Mouse (Mus musculus) MEL (cell line): ENCODE results near the gene Wipf1. TPM values are rescaled to one million over a fixed set of nuclear protein-coding genes. Genes with fewer than 3 reads are reported as not detected.
A peak's percentile ranks its signal among the peaks of the same experiment; 100 is the strongest.

ENCODE experiments used
- DNase-seq: peaks from one replicate; pipeline ENCODE4 v3.0.0; 2011; ENCODE audit warnings: low read depth, low spot score
- H3K27ac ChIP-seq: 2 replicates; pipeline ENCODE4 v1.5.1; 2012; ENCODE audit warnings: low read depth, mild to moderate bottlenecking, control low read depth, low read length, moderate library complexity; ENCODE audit not compliant: control insufficient read depth
- H3K27me3 ChIP-seq, 2 experiments: fragments of 150-350 bp in 1 of 2; sonication (generic) in 1 of 2; 2 replicates each; pipeline ENCODE4 v1.6.1; 2012; ENCODE audit warnings: low read length in 2 of 2, mild to moderate bottlenecking in 2 of 2, improper control_type of control experiment in 1 of 2, moderate library complexity in 1 of 2; ENCODE audit not compliant: insufficient read depth in 2 of 2, control insufficient read depth in 1 of 2
- H3K36me3 ChIP-seq, 2 experiments: 2 replicates each; pipeline ENCODE4 v1.6.1; 2012 to 2014; ENCODE audit warnings: low read length in 2 of 2, improper control_type of control experiment in 1 of 2, inconsistent platforms in 1 of 2, mild to moderate bottlenecking in 1 of 2; ENCODE audit not compliant: insufficient read depth in 2 of 2, control insufficient read depth in 1 of 2
- H3K4me1 ChIP-seq, 2 experiments: fragments of 150-350 bp in 1 of 2; sonication (generic) in 1 of 2; 2 replicates each; pipeline ENCODE4 v1.6.1; 2012; ENCODE audit warnings: low read length in 2 of 2, improper control_type of control experiment in 1 of 2, mild to moderate bottlenecking in 1 of 2; ENCODE audit not compliant: insufficient read depth in 2 of 2, control insufficient read depth in 1 of 2
- H3K4me3 ChIP-seq, 2 experiments: fragments of 150-350 bp in 1 of 2; sonication (generic) in 1 of 2; 2 replicates each; pipeline ENCODE4 v1.5.1; 2012; ENCODE audit warnings: low read depth in 2 of 2, low read length in 2 of 2, mild to moderate bottlenecking in 2 of 2, moderate library complexity in 2 of 2, control low read depth in 1 of 2, improper control_type of control experiment in 1 of 2; ENCODE audit not compliant: control insufficient read depth in 1 of 2, insufficient read depth in 1 of 2
- H3K79me2 ChIP-seq: 2 replicates; pipeline ENCODE4 v1.6.1; 2012; ENCODE audit warnings: mild to moderate bottlenecking, low read length, moderate library complexity; ENCODE audit not compliant: control insufficient read depth, poor library complexity, insufficient read depth
- H3K9ac ChIP-seq: 2 replicates; pipeline ENCODE4 v1.6.1; 2012; ENCODE audit warnings: low read depth, mild to moderate bottlenecking, control low read depth, low read length, moderate library complexity; ENCODE audit not compliant: control insufficient read depth, poor library complexity, severe bottlenecking
- H3K9me3 ChIP-seq: fragments of 150-350 bp; sonication (generic); replicated peaks from 2 replicates; pipeline ENCODE4 v1.6.1; 2012; ENCODE audit warnings: mild to moderate bottlenecking, low read length, improper control_type of control experiment, moderate library complexity; ENCODE audit not compliant: insufficient read depth
- BHLHE40 ChIP-seq: IDR thresholded peaks from 2 replicates; pipeline ENCODE4 v1.6.1; 2012; ENCODE audit warnings: low read depth, mild to moderate bottlenecking, inconsistent platforms, low read length, improper control_type of control experiment, borderline replicate concordance
- CTCF ChIP-seq, 3 experiments: IDR thresholded peaks in 2 of 3; conservative IDR thresholded peaks in 1 of 3; 2 replicates each; pipeline ENCODE4 v1.5.1; 2011 to 2012; ENCODE audit warnings: low read length in 3 of 3, low read depth in 2 of 3, mild to moderate bottlenecking in 2 of 3, improper control_type of control experiment in 1 of 3, inconsistent platforms in 1 of 3, mixed read lengths in 1 of 3, moderate library complexity in 1 of 3; ENCODE audit not compliant: control insufficient read depth in 1 of 3, insufficient read depth in 1 of 3, poor library complexity in 1 of 3, severe bottlenecking in 1 of 3
- E2F4 ChIP-seq: IDR thresholded peaks from 2 replicates; pipeline ENCODE4 v1.6.1; 2011; ENCODE audit warnings: low read depth, low read length, improper control_type of control experiment, borderline replicate concordance
- ELF1 ChIP-seq: IDR thresholded peaks from 2 replicates; pipeline ENCODE4 v1.6.1; 2014; ENCODE audit warnings: low read depth, mild to moderate bottlenecking, inconsistent platforms, low read length, improper control_type of control experiment, moderate library complexity
- ETS1 ChIP-seq: IDR thresholded peaks from 2 replicates; pipeline ENCODE4 v1.6.1; 2012; ENCODE audit warnings: low read depth, mild to moderate bottlenecking, inconsistent platforms, low read length, improper control_type of control experiment, moderate library complexity
- GABPA ChIP-seq: IDR thresholded peaks from 2 replicates; pipeline ENCODE4 v1.6.1; 2012; ENCODE audit warnings: low read depth, mild to moderate bottlenecking, inconsistent platforms, low read length, improper control_type of control experiment, moderate library complexity
- HCFC1 ChIP-seq: IDR thresholded peaks from 2 replicates; pipeline ENCODE4 v1.6.1; 2012; ENCODE audit warnings: low read depth, mild to moderate bottlenecking, inconsistent platforms, low read length, improper control_type of control experiment, moderate library complexity
- JUND ChIP-seq: IDR thresholded peaks from 2 replicates; pipeline ENCODE4 v1.6.1; 2011; ENCODE audit warnings: low read depth, mild to moderate bottlenecking, improper control_type of control experiment, low read length
- KAT2A ChIP-seq: conservative IDR thresholded peaks from 2 replicates; pipeline ENCODE4 v1.6.1; 2012; ENCODE audit warnings: low read depth, low read length, improper control_type of control experiment, inconsistent platforms
- MAX ChIP-seq: IDR thresholded peaks from 2 replicates; pipeline ENCODE4 v1.6.1; 2011; ENCODE audit warnings: low read length, improper control_type of control experiment
- MAZ ChIP-seq: IDR thresholded peaks from 2 replicates; pipeline ENCODE4 v1.6.1; 2012; ENCODE audit warnings: low read depth, mild to moderate bottlenecking, inconsistent platforms, low read length, improper control_type of control experiment
- MEF2A ChIP-seq: IDR thresholded peaks from 2 replicates; pipeline ENCODE4 v1.6.1; 2014; ENCODE audit warnings: low read depth, mild to moderate bottlenecking, inconsistent platforms, low read length, improper control_type of control experiment; ENCODE audit not compliant: poor library complexity, insufficient replicate concordance, severe bottlenecking; ENCODE audit errors: extremely low read depth
- MXI1 ChIP-seq: IDR thresholded peaks from 2 replicates; pipeline ENCODE4 v1.6.1; 2011; ENCODE audit warnings: mild to moderate bottlenecking, low read depth, low read length, improper control_type of control experiment
- NELFE ChIP-seq: IDR thresholded peaks from 2 replicates; pipeline ENCODE4 v1.6.1; 2011; ENCODE audit warnings: low read depth, low read length, improper control_type of control experiment
- POLR2A ChIP-seq, 2 experiments: IDR thresholded peaks; 2 replicates each; pipeline ENCODE4 v1.6.1; 2011 to 2012; ENCODE audit warnings: low read length in 2 of 2, mild to moderate bottlenecking in 2 of 2, control low read depth in 1 of 2, improper control_type of control experiment in 1 of 2, low read depth in 1 of 2, moderate library complexity in 1 of 2; ENCODE audit not compliant: control insufficient read depth in 1 of 2, insufficient read depth in 1 of 2, poor library complexity in 1 of 2
- POLR2AphosphoS2 ChIP-seq: IDR thresholded peaks from 2 replicates; pipeline ENCODE4 v1.6.1; 2011; ENCODE audit warnings: low read length, improper control_type of control experiment
- POLR2AphosphoS5 ChIP-seq: IDR thresholded peaks from 2 replicates; pipeline ENCODE4 v1.6.1; 2012; ENCODE audit warnings: low read depth, borderline replicate concordance, mild to moderate bottlenecking, inconsistent platforms, low read length, moderate library complexity, mixed read lengths
- RAD21 ChIP-seq: IDR thresholded peaks from 2 replicates; pipeline ENCODE4 v1.6.1; 2011; ENCODE audit warnings: mild to moderate bottlenecking, low read depth, low read length, improper control_type of control experiment
- RCOR1 ChIP-seq: IDR thresholded peaks from 2 replicates; pipeline ENCODE4 v1.6.1; 2012; ENCODE audit warnings: low read depth, mild to moderate bottlenecking, inconsistent platforms, low read length, improper control_type of control experiment
- SIN3A ChIP-seq: IDR thresholded peaks from 2 replicates; pipeline ENCODE4 v1.6.1; 2012; ENCODE audit warnings: low read length, improper control_type of control experiment, inconsistent platforms
- SMC3 ChIP-seq: IDR thresholded peaks from 2 replicates; pipeline ENCODE4 v1.6.1; 2011; ENCODE audit warnings: low read depth, low read length, improper control_type of control experiment
- TAL1 ChIP-seq: IDR thresholded peaks from 2 replicates; pipeline ENCODE4 v1.6.1; 2012; ENCODE audit warnings: mild to moderate bottlenecking, inconsistent platforms, low read length, moderate library complexity, mixed read lengths
- TBP ChIP-seq: IDR thresholded peaks from 2 replicates; pipeline ENCODE4 v1.8.0; 2011; ENCODE audit warnings: low read depth, low read length, improper control_type of control experiment
- UBTF ChIP-seq: IDR thresholded peaks from 2 replicates; pipeline ENCODE4 v1.6.1; 2012; ENCODE audit warnings: low read depth, mild to moderate bottlenecking, inconsistent platforms, low read length, improper control_type of control experiment, moderate library complexity, borderline replicate concordance; ENCODE audit not compliant: insufficient read depth
- USF1 ChIP-seq: IDR thresholded peaks from 2 replicates; pipeline ENCODE4 v1.6.1; 2014; ENCODE audit warnings: low read depth, mild to moderate bottlenecking, inconsistent platforms, low read length, improper control_type of control experiment, moderate library complexity
- USF2 ChIP-seq, 2 experiments: IDR thresholded peaks; 2 replicates each; pipeline ENCODE4 v1.6.1; 2011 to 2012; ENCODE audit warnings: improper control_type of control experiment in 2 of 2, low read length in 2 of 2, borderline replicate concordance in 1 of 2, inconsistent platforms in 1 of 2, low read depth in 1 of 2, mild to moderate bottlenecking in 1 of 2; ENCODE audit not compliant: insufficient read depth in 1 of 2
- ZC3H11A ChIP-seq: IDR thresholded peaks from 2 replicates; pipeline ENCODE4 v1.6.1; 2012; ENCODE audit warnings: low read depth, mild to moderate bottlenecking, inconsistent platforms, low read length, improper control_type of control experiment
- ZMIZ1 ChIP-seq: IDR thresholded peaks from 2 replicates; pipeline ENCODE4 v1.6.1; 2012; ENCODE audit warnings: low read depth, mild to moderate bottlenecking, inconsistent platforms, low read length, improper control_type of control experiment, moderate library complexity
- ZNF384 ChIP-seq: IDR thresholded peaks from 2 replicates; pipeline ENCODE4 v1.6.1; 2012; ENCODE audit warnings: low read depth, mild to moderate bottlenecking, inconsistent platforms, low read length, improper control_type of control experiment
- polyA plus RNA-seq, 2 experiments: library from polyadenylated mRNA; stranded (reverse) in 1 of 2; unstranded in 1 of 2; fragments of >175 nt in 1 of 2; fragments of >200 nt in 1 of 2; gene quantifications; 2 replicates each; pipeline versions ENCODE4 v1.2.1 to v1.2.4; 2012; ENCODE audit warnings: low replicate concordance in 2 of 2, low read depth in 1 of 2; ENCODE audit not compliant: insufficient read length in 2 of 2, insufficient read depth in 1 of 2, missing spikeins in 1 of 2
- total RNA-seq: library from RNA; depleted of rRNA; stranded (reverse); fragments of 300-350 nt; gene quantifications from 2 replicates; pipeline ENCODE4 v1.2.3, GENCODE M21; 2012

Wipf1 gene
- total and polyA plus RNA-seq, 3 experiments: 5.2 to 83.9 (median 27.1) TPM

GRCm38 (mm10) chr2:73491442-73492241 lies 37.9 kb downstream of the Wipf1 start (continued):
- no peak for TF ChIP-seq KAT2A
- no peak for TF ChIP-seq TAL1
- 0 out of 2 replicates have a peak, but pooled peaks have one; percentile 39 for TF ChIP-seq MXI1
- no peak for TF ChIP-seq POLR2A (IDR thresholded peaks at IDR 0.05; ENCODE audit: control insufficient read depth in 1 of 2, insufficient read depth in 1 of 2, low read depth in 1 of 2, low read length in 2 of 2, poor library complexity in 1 of 2)
- TF ChIP-seq USF2 (IDR thresholded peaks at IDR 0.05; ENCODE audit: borderline replicate concordance in 1 of 2, insufficient read depth in 1 of 2, low read depth in 1 of 2, low read length in 2 of 2): no peak
- peak; percentile 52 for TF ChIP-seq RAD21
- no peak for TF ChIP-seq NELFE
- TF ChIP-seq MEF2A: no peak
- no peak for TF ChIP-seq POLR2AphosphoS2
- TF ChIP-seq ZNF384: no peak
- TF ChIP-seq BHLHE40: peak; percentile 8; the same call in 1 of the 2 replicates
- TF ChIP-seq E2F4: no peak
- TF ChIP-seq SMC3: peak; percentile 59
- TF ChIP-seq ELF1: no peak
- TF ChIP-seq UBTF: no peak
- TF ChIP-seq MAZ: no peak
- TF ChIP-seq CTCF (IDR thresholded peaks at IDR 0.05 in 2 of 3, conservative IDR thresholded peaks at IDR 0.05 in 1 of 3; ENCODE audit: control insufficient read depth in 1 of 3, insufficient read depth in 1 of 3, low read depth in 2 of 3, low read length in 3 of 3, poor library complexity in 1 of 3, severe bottlenecking in 1 of 3): peak; percentile 73 to 80 (median 79)
- TF ChIP-seq SIN3A: peak; percentile 44; the same call in 1 of the 2 replicates
- TF ChIP-seq USF1: peak; percentile 41; the same call in 1 of the 2 replicates
- no peak for TF ChIP-seq ZMIZ1
- TF ChIP-seq MAX: peak; percentile 76

GRCm38 (mm10) chr2:73490466-73490865 lies 39.1 kb downstream of the Wipf1 start:
- peaks cover 0 to 18% of the 10 kb centered on the region in 2 experiments; a peak in 2 of 4 replicates for H3K36me3 ChIP-seq
- TF ChIP-seq BHLHE40: no peak
- no peak for TF ChIP-seq CTCF (IDR thresholded peaks at IDR 0.05 in 2 of 3, conservative IDR thresholded peaks at IDR 0.05 in 1 of 3; ENCODE audit: control insufficient read depth in 1 of 3, insufficient read depth in 1 of 3, low read depth in 2 of 3, low read length in 3 of 3, poor library complexity in 1 of 3, severe bottlenecking in 1 of 3)
- TF ChIP-seq RCOR1: no peak
- TF ChIP-seq GABPA: no peak
- TF ChIP-seq USF2 (IDR thresholded peaks at IDR 0.05; ENCODE audit: borderline replicate concordance in 1 of 2, insufficient read depth in 1 of 2, low read depth in 1 of 2, low read length in 2 of 2): no peak
- no peak for TF ChIP-seq KAT2A
- TF ChIP-seq HCFC1: no peak
- TF ChIP-seq ETS1: no peak
- TF ChIP-seq JUND: no peak
- TF ChIP-seq ZC3H11A: no peak
- no peak for TF ChIP-seq RAD21
- TF ChIP-seq TBP: no peak
- no peak for TF ChIP-seq POLR2AphosphoS5
- TF ChIP-seq MAX: no peak
- no peak overlapping the region for H3K27ac ChIP-seq
- H3K4me3 ChIP-seq: no peak overlapping the region
- H3K27me3 ChIP-seq: no peaks in the 10 kb centered on the region
- no peaks in the 10 kb centered on the region for H3K9me3 ChIP-seq
- no peak for DNase-seq
- H3K9ac ChIP-seq: no peak overlapping the region
- H3K79me2 ChIP-seq: no peaks in the 10 kb centered on the region; the same call in 1 of the 2 replicates
- H3K4me1 ChIP-seq: peaks cover 6 to 17% of the 10 kb centered on the region in 2 experiments
